Mouse (Mus musculus) layer of hippocampus, adult 11-12 months (tissue): ENCODE measurements at regions not wholly inside any gene's neighbourhood (a gene's known extent, or its start where the extent isn't known, plus 50 kb on each side); places are given as distances from the start of the nearest gene placed in this dataset.

ENCODE experiments used
- DNase-seq: peaks from one replicate; pipeline ENCODE4 v3.0.0; 2022; ENCODE audit warnings: low spot score

DNA sequence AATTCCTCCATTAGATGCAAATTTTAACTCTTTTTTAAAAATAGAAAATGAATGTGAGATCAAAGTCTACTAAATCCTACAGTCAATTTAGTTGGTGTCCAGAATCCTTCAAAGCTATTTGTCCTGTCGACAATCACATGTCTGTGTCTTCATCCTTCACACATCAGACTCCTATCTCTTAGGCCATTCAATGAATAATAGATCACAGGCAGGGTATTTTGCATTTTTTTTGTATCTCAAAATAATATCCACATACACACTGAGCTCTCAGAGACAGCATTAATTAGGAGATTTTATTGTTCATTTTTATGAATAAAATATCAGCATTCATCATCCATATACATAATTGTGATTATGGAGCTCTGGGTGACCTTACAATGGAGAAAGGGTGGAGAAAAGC lies 427.2 kb downstream of the Hao1 start:
- no peak for DNase-seq

GRCm38 (mm10) chr2:134107286-134107685 lies 446.9 kb downstream of the Hao1 start:
- DNase-seq: no peak

DNA sequence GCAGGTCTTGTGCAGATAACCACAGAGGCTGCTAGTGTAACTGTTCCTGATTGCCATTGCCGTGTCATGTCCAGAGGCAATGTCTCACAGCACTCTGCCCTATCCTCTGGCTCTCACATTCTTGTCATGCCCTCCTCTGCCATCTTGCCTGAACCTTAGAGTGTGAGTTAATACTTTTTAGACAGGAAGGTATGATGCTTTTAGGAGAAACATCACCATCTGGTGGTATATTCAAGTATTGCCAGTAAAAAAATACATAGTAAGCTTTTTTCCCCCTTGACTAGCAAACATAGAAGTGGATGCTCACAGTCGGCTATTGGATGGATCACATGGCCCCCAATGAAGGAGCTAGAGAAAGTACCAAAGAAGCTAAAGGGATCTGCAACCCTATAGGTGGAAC lies 465.8 kb downstream of the Hao1 start:
- no peak for DNase-seq

DNA sequence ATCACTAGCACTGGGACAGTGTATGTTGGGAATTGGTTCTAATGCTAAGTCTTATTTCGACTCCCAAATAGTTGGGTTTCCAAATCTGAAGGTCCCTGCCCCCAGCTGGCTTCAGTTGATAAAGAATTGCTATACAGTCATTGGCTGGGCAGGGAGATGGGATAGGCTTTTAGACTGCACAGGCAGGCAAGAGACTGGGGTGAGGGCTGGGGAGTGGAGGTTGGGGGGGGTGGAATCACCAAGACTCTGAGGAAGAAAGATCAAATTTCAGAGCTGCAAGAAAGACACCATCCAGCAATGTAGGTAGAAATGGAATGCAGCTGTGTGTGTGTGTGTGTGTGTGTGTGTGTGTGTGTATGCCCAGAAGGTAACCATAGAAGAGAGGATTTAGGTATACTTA lies 474.0 kb downstream of the Hao1 start:
- DNase-seq: no peak

- no peak for DNase-seq
Observed at GRCm38 (mm10) chr2:134077953-134078352, 476.2 kb downstream of the Hao1 start.

- DNase-seq: no peak
Observed at GRCm38 (mm10) chr2:134067910-134068335, 486.2 kb downstream of the Hao1 start.

DNA sequence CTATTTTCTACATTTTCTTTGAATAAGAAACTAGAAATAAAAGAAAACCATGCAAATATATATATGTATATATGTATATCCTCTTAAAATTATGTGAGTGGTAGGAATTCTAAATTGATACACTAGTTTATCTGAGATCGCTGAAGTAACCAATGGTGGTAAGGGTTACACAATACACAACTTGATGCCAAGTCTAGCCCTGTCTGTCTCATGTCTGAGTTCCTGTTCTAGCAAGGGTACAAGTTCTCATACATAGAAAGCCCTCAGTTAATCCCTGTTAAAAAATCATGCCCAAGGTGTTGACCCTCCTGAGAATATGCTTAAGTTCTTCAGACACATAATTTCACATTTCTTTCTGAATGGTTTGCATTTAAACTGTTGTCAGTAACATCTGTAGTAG lies 486.8 kb downstream of the Hao1 start:
- no peak for DNase-seq

DNA sequence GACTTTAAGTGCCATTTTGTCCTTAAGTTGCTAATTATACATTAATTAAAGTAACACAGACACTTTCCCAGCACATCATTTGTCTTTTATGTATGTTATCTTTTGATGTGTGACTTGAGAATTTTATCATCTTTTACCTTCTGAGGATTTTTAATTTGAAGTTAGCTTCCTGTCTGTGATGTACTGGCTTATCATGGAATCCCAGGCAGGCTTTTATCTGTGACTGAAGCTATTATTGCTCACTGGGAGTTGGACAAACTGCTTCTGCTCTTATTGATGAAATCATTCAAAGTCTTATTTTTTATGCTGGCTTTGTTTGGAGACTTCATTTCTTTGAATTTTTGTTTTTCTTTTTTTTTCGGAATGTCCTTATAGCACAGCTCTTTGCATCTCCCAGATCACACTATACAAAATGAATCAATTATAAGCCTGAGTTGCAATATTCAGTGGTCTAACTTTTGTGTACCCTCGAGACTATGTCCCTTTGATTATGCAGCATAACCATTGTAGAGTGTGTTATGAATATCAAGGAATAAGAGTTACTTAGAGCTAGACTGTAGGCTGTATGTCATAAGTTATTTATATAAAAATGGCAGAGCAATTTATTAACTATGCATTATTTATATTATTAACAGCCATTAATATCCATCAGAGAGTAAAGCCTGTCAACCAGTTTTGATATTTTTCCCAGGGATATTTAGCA lies 494.1 kb downstream of the Hao1 start:
- no peak for DNase-seq

DNA sequence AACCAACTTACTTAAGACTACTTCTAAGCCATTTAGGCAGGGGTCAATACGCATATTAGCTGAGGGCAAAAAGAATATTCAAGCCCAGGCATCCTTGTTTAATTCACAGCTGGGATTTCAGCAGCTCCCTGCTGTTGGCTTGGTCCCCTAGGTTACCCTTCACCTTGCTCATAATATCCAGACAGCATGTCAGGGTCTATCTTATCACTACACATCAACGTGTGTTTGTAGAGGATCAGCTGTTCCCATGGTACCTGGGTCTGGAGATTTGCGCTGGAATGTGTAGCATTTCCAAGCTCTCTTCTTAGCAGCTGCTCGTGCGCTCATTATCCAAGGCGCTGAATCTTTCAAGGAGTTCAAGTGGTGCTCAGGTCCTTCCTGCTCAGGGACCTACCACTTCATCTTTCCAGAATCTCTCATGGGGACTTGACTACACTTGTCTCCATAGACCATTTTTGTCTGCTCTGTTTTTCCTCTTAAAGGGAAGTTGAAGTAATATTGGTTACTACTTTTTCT lies 484.5 kb downstream of the Bmp2 start:
- no peak for DNase-seq

DNA sequence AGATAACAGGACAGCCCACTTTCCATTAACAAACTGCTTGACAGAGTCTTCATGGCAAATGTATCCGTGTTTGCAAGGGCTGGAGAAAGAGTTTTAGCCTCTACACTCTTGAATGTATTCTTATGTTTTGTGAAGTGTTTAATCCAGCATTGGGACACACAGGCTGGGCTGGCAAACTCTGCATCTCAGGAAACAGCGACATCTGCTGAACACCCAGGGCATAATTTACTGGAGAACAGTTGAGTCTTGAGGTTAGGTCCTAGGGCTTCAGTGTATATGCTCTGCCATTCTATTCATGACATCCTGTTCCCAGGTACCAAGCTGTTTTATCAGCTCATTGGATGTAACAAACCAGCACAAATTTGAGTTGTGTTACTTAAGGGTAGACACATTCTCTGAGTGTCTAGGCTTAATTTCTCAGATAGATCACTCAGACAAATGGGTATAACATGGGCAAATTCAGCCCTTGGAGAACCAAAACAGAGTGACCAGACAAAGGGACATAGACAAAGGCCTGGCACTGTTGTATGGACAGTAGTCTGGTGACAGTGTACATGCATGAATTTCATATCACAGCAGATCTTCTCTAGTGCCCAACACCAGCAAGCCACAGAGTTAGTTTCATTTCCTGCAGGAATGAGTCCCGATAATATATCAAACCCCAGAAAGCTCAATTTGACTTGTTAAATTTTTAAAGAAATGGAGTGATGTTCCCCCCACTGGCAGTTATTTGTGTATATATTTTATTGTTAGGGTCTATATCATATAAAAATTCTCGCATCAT lies 477.9 kb downstream of the Bmp2 start:
- DNase-seq: peak; percentile 32

- no peak for DNase-seq
Observed at GRCm38 (mm10) chr2:134029153-134029552, 477.2 kb downstream of the Bmp2 start.

- peak; percentile 24 for DNase-seq
Observed at GRCm38 (mm10) chr2:134017109-134017508, 465.1 kb downstream of the Bmp2 start.

DNA sequence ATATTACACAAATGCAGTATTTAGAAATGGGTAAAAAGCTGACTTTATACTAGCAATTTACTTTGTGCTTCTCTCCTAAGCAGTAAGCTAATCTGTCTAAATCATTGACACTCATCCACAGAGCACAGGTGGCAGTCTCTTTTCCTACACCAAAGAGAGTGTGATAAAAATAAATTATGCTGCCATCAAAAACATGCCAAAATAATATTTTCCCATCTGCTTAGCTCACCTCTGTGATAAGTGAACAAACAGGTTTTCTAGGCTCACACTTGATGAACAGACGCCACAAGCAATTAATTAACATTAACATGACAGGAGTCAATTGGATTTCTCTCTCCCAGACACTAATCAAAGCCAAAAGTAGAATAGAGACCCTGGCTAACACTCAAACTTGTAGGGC lies 451.2 kb downstream of the Bmp2 start:
- no peak for DNase-seq

GRCm38 (mm10) chr2:133994742-133995141 lies 442.8 kb downstream of the Bmp2 start:
- DNase-seq: no peak

DNA sequence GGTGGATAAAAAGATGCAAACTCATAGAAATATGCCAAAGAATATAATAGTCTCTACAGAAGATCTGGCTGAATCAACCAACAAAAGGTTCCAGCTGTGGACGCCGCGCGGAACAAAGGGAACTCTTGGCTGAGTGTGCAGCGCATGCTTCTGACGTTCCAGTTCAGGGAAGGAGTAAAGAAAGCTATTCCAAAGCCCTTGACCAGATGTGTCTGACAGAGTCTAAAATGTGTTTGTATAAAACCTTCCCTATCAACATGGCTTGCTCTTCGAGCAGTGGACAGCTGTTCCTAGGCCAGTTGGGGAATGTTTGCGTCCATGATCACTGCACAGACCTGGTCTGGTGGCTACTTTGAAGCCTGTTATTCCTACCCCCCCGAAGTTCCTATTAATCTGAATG lies 442.4 kb downstream of the Bmp2 start:
- DNase-seq: no peak

GRCm38 (mm10) chr2:133987671-133988070 lies 435.7 kb downstream of the Bmp2 start:
- no peak for DNase-seq
